31 mouse cellular contexts compared by ENCODE assay signal in the genomic region with DNA sequence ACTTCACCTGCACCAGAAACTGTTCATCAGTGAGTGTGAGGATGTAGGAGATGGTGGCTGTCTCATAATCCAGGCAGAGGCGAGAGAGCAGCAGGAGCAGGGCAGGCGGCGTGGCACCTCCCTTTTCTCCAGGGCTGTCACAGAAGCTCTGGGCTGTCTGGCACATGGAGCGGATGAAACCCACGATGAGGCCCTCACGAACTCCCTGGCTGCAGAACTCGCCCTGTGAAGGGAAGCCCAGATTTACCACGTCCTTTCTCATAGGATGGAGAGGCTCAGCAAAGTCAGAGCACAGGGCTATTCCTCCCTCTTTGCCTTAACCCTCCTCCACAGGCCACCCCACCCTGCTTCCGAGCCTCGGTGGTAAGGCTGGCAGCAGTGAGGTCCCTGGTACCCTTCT. TPM values are rescaled to one million over a fixed set of nuclear protein-coding genes. Genes with fewer than 3 reads are reported as not detected.
"Had no signal": no experiment of that assay in that cellular context is flagged by ENCODE, and none has a peak within 500 bp of the region (broad histone marks: within the 10 kb centered on the region; RNA-seq: fewer than 3 reads in every experiment).

No protein-coding gene starts in this region.

- H3K27me3 ChIP-seq: heart, embryonic 12.5 days; hindbrain, embryonic 12.5 days; intestine, embryonic 15.5 days; kidney, embryonic 15.5 days; limb, embryonic 13.5 days; limb, embryonic 15.5 days had no signal

- H3K4me3 ChIP-seq: gastrocnemius, adult 2 months; heart, adult 2 months; heart, embryonic 12.5 days; hindbrain, embryonic 10.5 days; hindbrain, embryonic 12.5 days; intestine, embryonic 15.5 days; kidney, embryonic 15.5 days; limb, embryonic 13.5 days; limb, embryonic 15.5 days had no signal

- H3K9ac ChIP-seq: heart, embryonic 12.5 days; hindbrain, embryonic 12.5 days; hindbrain, embryonic 14.5 days; intestine, embryonic 15.5 days; kidney, embryonic 15.5 days; limb, embryonic 13.5 days; limb, embryonic 15.5 days; liver, embryonic 14.5 days had no signal

- ATAC-seq: hindbrain, embryonic 16.5 days; inflammation-experienced regulatory T-cells, adult 6 months; intestine, embryonic 15.5 days; intestine, postnatal 0 days had no signal

- DNase-seq: gastrocnemius, adult 2 months; gastrocnemius, postnatal 10 days; gastrocnemius, postnatal 25 days; heart, adult 2 months; heart, postnatal 10 days; heart, postnatal 4 days; kidney, adult 18-20 months; kidney, adult 8-10 months; kidney, postnatal 14 days; kidney, postnatal 36 days; layer of hippocampus, adult 9-11 months; layer of hippocampus, postnatal 36 days; left cerebral cortex, postnatal 4 days had no signal

- H3K4me2 ChIP-seq: heart, embryonic 12.5 days; hindbrain, embryonic 12.5 days; hindbrain, embryonic 14.5 days; intestine, embryonic 15.5 days; kidney, embryonic 15.5 days; limb, embryonic 13.5 days; limb, embryonic 15.5 days had no signal

- H3K27ac ChIP-seq: gastrocnemius, adult 2 months; heart, adult 2 months; hindbrain, embryonic 10.5 days; hindbrain, embryonic 12.5 days; hindbrain, embryonic 14.5 days; intestine, embryonic 15.5 days; kidney, embryonic 15.5 days; kidney, postnatal 0 days; limb, embryonic 13.5 days; limb, embryonic 15.5 days; liver, embryonic 14.5 days had no signal

- H3K9me3 ChIP-seq: heart, embryonic 12.5 days; hindbrain, embryonic 10.5 days; hindbrain, embryonic 12.5 days; intestine, embryonic 15.5 days; kidney, embryonic 15.5 days; limb, embryonic 13.5 days; limb, embryonic 15.5 days had no signal

RNA-seq across cellular contexts. Expression of gene Tmem262, which starts 10.0 kb away (rescaled TPM):
- polyA plus RNA-seq: frontal cortex, adult 2 months; heart, adult 2 months; heart, embryonic 12.5 days; heart, embryonic 14.5 days; heart, embryonic 16.5 days; hindbrain, embryonic 10.5 days; hindbrain, embryonic 12.5 days; hindbrain, embryonic 14.5 days; hindbrain, embryonic 16.5 days; inflammation-experienced regulatory T-cells, adult 6 months; intestine, embryonic 15.5 days; intestine, postnatal 0 days; kidney, embryonic 15.5 days; kidney, postnatal 0 days; limb, embryonic 11.5 days; limb, embryonic 13.5 days; limb, embryonic 15.5 days; liver, adult 2 months; liver, embryonic 14.5 days had no signal

RNA-seq across cellular contexts. Expression of gene Gm28374, which starts 12.2 kb away (rescaled TPM):
- polyA plus RNA-seq: heart, adult 2 months had no signal
